Mouse (Mus musculus) limb, embryonic 14.5 days (tissue): Measurements from ENCODE around the gene Rsbn1. TPM values are rescaled to one million over a fixed set of nuclear protein-coding genes. Genes with fewer than 3 reads are reported as not detected.

Experiments
- ATAC-seq: fragments of 200-750 bp; cut with Nextera tagmentation; 2 replicates; pipeline ENCODE4 v1.8.0; 2017; ENCODE audit warnings: low read depth, moderate number of reproducible peaks, moderate TSS enrichment; ENCODE audit not compliant: low FRiP score
- DNase-seq: peaks from one replicate; pipeline ENCODE4 v3.0.0-alpha.2; 2015; ENCODE audit warnings: low spot score
- H3K27ac ChIP-seq: fragments of 300-500 bp; sonication (generic); replicated peaks from 2 replicates; pipeline ENCODE4 v1.5.1; 2014; ENCODE audit warnings: low read depth, mild to moderate bottlenecking, low read length, moderate library complexity, mixed read lengths
- H3K27me3 ChIP-seq: fragments of 300-500 bp; sonication (generic); 2 replicates; pipeline ENCODE4 v1.6.1; 2014; ENCODE audit warnings: low read length, mixed read lengths; ENCODE audit not compliant: control insufficient read depth, insufficient read depth
- H3K36me3 ChIP-seq: fragments of 300-500 bp; sonication (generic); 2 replicates; pipeline ENCODE4 v1.6.1; 2014; ENCODE audit warnings: mild to moderate bottlenecking, low read length, moderate library complexity, mixed read lengths; ENCODE audit not compliant: control insufficient read depth, insufficient read depth
- H3K4me1 ChIP-seq: fragments of 300-500 bp; sonication (generic); 2 replicates; pipeline ENCODE4 v1.6.1; 2014; ENCODE audit warnings: antibody characterized with exemption, low read length, mixed read lengths; ENCODE audit not compliant: control insufficient read depth, insufficient read depth
- H3K4me2 ChIP-seq: fragments of 300-500 bp; sonication (generic); replicated peaks from 2 replicates; pipeline ENCODE4 v1.6.1; 2014; ENCODE audit warnings: low read depth, mild to moderate bottlenecking, low read length, moderate library complexity; ENCODE audit not compliant: severe bottlenecking
- H3K4me3 ChIP-seq: fragments of 300-500 bp; sonication (generic); replicated peaks from 2 replicates; pipeline ENCODE4 v1.5.1; 2014; ENCODE audit warnings: low read length
- H3K9ac ChIP-seq: fragments of 300-500 bp; sonication (generic); 2 replicates; pipeline ENCODE4 v1.6.1; 2014; ENCODE audit warnings: mild to moderate bottlenecking, low read depth, low read length, moderate library complexity; ENCODE audit not compliant: severe bottlenecking
- H3K9me3 ChIP-seq: fragments of 300-500 bp; sonication (generic); 2 replicates; pipeline ENCODE4 v1.6.1; 2016; ENCODE audit warnings: low read length; ENCODE audit not compliant: control insufficient read depth
- POLR2A ChIP-seq: fragments of 200-500 bp; IDR thresholded peaks from 2 replicates; pipeline ENCODE4 v1.8.0; 2012; ENCODE audit warnings: inconsistent platforms, mild to moderate bottlenecking, moderate library complexity, borderline replicate concordance; ENCODE audit not compliant: insufficient read depth, insufficient read length; ENCODE audit errors: extremely low read depth
- WGBS: fragments of 180-500 bp; shearing (Covaris S2); extraction: QIAGEN DNeasy Blood & Tissue Kit; methylation state at CpG from one replicate; pipeline ENCODE4 v1.1.7; 2014; 5-methylcytosine and 5-hydroxymethylcytosine counted together
- polyA plus RNA-seq, 2 experiments: library from polyadenylated mRNA; depleted of rRNA in 1 of 2; stranded (reverse) in 1 of 2; unstranded in 1 of 2; fragments of >200 nt; fragmentation: Nextera tagmentation in 1 of 2; extraction: Ambion mirVana in 1 of 2; gene quantifications; 2 replicates each; pipeline versions ENCODE4 v1.2.1 to v1.2.3; 2012 to 2014

The Rsbn1 gene
- polyA plus RNA-seq, 2 experiments, result 11.0 to 12.2 TPM

- peaks cover 75% of the 10 kb centered on the region for H3K36me3 ChIP-seq
- H3K9me3 ChIP-seq, result no peaks in the 10 kb centered on the region
- ATAC-seq (no peak), DNase-seq (no peak)
- H3K9ac ChIP-seq, result no peak overlapping the region
- no peak overlapping the region for H3K27ac ChIP-seq
- no peak for TF ChIP-seq POLR2A
- no peak overlapping the region for H3K4me2 ChIP-seq
- H3K4me3 ChIP-seq, result no peak overlapping the region
- 95% methylated on average over 3 of the region's 3 CpGs for WGBS
- no peaks in the 10 kb centered on the region for H3K27me3 ChIP-seq
- no peaks in the 10 kb centered on the region for H3K4me1 ChIP-seq
Measured at GRCm38 (mm10) chr3:103991271-103991670, 77.4 kb downstream of the Rsbn1 start.

GRCm38 (mm10) chr3:103998724-103999123, 84.8 kb downstream of the Rsbn1 start:
- Histone ChIP-seq H3K4me2 (no peak overlapping the region), H3K9ac (no peak overlapping the region), H3K36me3 (peaks cover 56% of the 10 kb centered on the region), H3K9me3 (no peaks in the 10 kb centered on the region), H3K4me3 (no peak overlapping the region), H3K27me3 (no peaks in the 10 kb centered on the region), H3K27ac (no peak overlapping the region), H3K4me1 (no peaks in the 10 kb centered on the region)
- ATAC-seq (no peak), DNase-seq (no peak)
- 93% methylated on average over 4 of the region's 4 CpGs for WGBS
- no peak for TF ChIP-seq POLR2A

- WGBS, result 89% methylated on average over 8 of the region's 8 CpGs
Measured at GRCm38 (mm10) chr3:104006896-104007466, 93.1 kb downstream of the Rsbn1 start.

GRCm38 (mm10) chr3:104007479-104007878, 93.6 kb downstream of the Rsbn1 start:
- ATAC-seq (no peak), DNase-seq (no peak)
- no peak for TF ChIP-seq POLR2A
- 75% methylated on average over 8 of the region's 8 CpGs for WGBS
- H3K4me2 ChIP-seq, result no peak overlapping the region
- H3K9ac ChIP-seq, result no peak overlapping the region
- H3K36me3 ChIP-seq, result peaks cover 40% of the 10 kb centered on the region
- H3K9me3 ChIP-seq, result no peaks in the 10 kb centered on the region
- no peak overlapping the region for H3K4me3 ChIP-seq
- no peaks in the 10 kb centered on the region for H3K4me1 ChIP-seq
- no peaks in the 10 kb centered on the region for H3K27me3 ChIP-seq
- H3K27ac ChIP-seq, result no peak overlapping the region

More at GRCm38 (mm10) chr3:104006896-104007466, 93.1 kb downstream of the Rsbn1 start:
- no peaks in the 10 kb centered on the region for H3K4me1 ChIP-seq
- no peaks in the 10 kb centered on the region for H3K9me3 ChIP-seq
- DNase-seq, result no peak
- H3K27me3 ChIP-seq, result no peaks in the 10 kb centered on the region
- no peak for TF ChIP-seq POLR2A
- no peak overlapping the region for H3K4me3 ChIP-seq
- no peak for ATAC-seq
- H3K9ac ChIP-seq, result no peak overlapping the region
- no peak overlapping the region for H3K27ac ChIP-seq
- no peak overlapping the region for H3K4me2 ChIP-seq
- peaks cover 40% of the 10 kb centered on the region for H3K36me3 ChIP-seq

- ATAC-seq (no peak), DNase-seq (no peak)
- H3K27ac ChIP-seq, result no peak overlapping the region
- no peak overlapping the region for H3K4me2 ChIP-seq
- 84% methylated on average over 5 of the region's 5 CpGs for WGBS
- H3K27me3 ChIP-seq, result no peaks in the 10 kb centered on the region
- no peaks in the 10 kb centered on the region for H3K4me1 ChIP-seq
- no peaks in the 10 kb centered on the region for H3K9me3 ChIP-seq
- H3K9ac ChIP-seq, result no peak overlapping the region
- peaks cover 35% of the 10 kb centered on the region for H3K36me3 ChIP-seq
- TF ChIP-seq POLR2A, result no peak
- H3K4me3 ChIP-seq, result no peak overlapping the region
Measured at GRCm38 (mm10) chr3:104009924-104010662, 96.2 kb downstream of the Rsbn1 start.
